Mouse (Mus musculus): ENCODE measurements around the gene Taar7e. TPM values are rescaled to one million over a fixed set of nuclear protein-coding genes. Genes with fewer than 3 reads are reported as not detected.
A peak's percentile ranks its signal among the peaks of the same experiment; 100 is the strongest.
"Not testable (repeated sequence)": the region's sequence is repeated elsewhere in the genome, so short reads cannot be mapped to it uniquely, and the experiment has no call there.

Gene Taar7e
- polyA plus RNA-seq, 1 experiment: not detected

GRCm38 (mm10) chr10:24040120-24040869 is 2.9 kb downstream of the Taar7e start:
- no peaks in the 10 kb centered on the region for H3K27me3 ChIP-seq (ENCODE audit: control insufficient read depth, insufficient read depth, low read length)
- H3K27ac ChIP-seq (ENCODE audit: insufficient read depth, low read length): no peak overlapping the region
- 85% methylated on average over 2 of the region's 2 CpGs for WGBS
- H3K4me1 ChIP-seq (ENCODE audit: control insufficient read depth, insufficient read depth, low read length): no peaks in the 10 kb centered on the region
- no peak for TF ChIP-seq POLR2A (IDR thresholded peaks at IDR 0.05; ENCODE audit: borderline replicate concordance, insufficient read depth, low read length)
- no peak for TF ChIP-seq CTCF (IDR thresholded peaks at IDR 0.05; ENCODE audit: borderline replicate concordance, insufficient read depth, low read depth, low read length)
- no peak overlapping the region for H3K4me3 ChIP-seq (replicated peaks; ENCODE audit: insufficient read depth, low read depth, low read length)
- DNase-seq: no peak

GRCm38 (mm10) chr10:24049210-24049609 is 11.8 kb downstream of the Taar7e start, which contains the start of gene Taar7f:
Gene Taar7f, plus strand, starts transcription at chr10:24049510.
- TF ChIP-seq CTCF (IDR thresholded peaks at IDR 0.05; ENCODE audit: borderline replicate concordance, insufficient read depth, low read depth, low read length) (no peak), POLR2A (IDR thresholded peaks at IDR 0.05; ENCODE audit: borderline replicate concordance, insufficient read depth, low read length) (no peak)
- Histone ChIP-seq H3K4me3 (replicated peaks; ENCODE audit: insufficient read depth, low read depth, low read length) (no peak within 1 kb of the TSS), H3K27me3 (ENCODE audit: control insufficient read depth, insufficient read depth, low read length) (no peaks in the 10 kb centered on the region), H3K27ac (ENCODE audit: insufficient read depth, low read length) (no peak within 1 kb of the TSS), H3K4me1 (ENCODE audit: control insufficient read depth, insufficient read depth, low read length) (0 out of 2 replicates have a peak, but pooled peaks cover 4% of the 10 kb centered on the region)
- no peak for DNase-seq

- Histone ChIP-seq H3K4me3 (replicated peaks; ENCODE audit: insufficient read depth, low read depth, low read length) (no peak overlapping the region), H3K4me1 (ENCODE audit: control insufficient read depth, insufficient read depth, low read length) (0 out of 2 replicates have a peak, but pooled peaks cover 4% of the 10 kb centered on the region), H3K27me3 (ENCODE audit: control insufficient read depth, insufficient read depth, low read length) (no peaks in the 10 kb centered on the region), H3K27ac (ENCODE audit: insufficient read depth, low read length) (no peak overlapping the region)
- 89% methylated on average over 5 of the region's 5 CpGs for WGBS
- DNase-seq: no peak
- TF ChIP-seq CTCF (IDR thresholded peaks at IDR 0.05; ENCODE audit: borderline replicate concordance, insufficient read depth, low read depth, low read length): no peak
- TF ChIP-seq POLR2A (IDR thresholded peaks at IDR 0.05; ENCODE audit: borderline replicate concordance, insufficient read depth, low read length): no peak
Measured at GRCm38 (mm10) chr10:24052039-24052438, 14.6 kb downstream of the Taar7e start.

GRCm38 (mm10) chr10:24058986-24059385 is 21.6 kb downstream of the Taar7e start:
- TF ChIP-seq CTCF (IDR thresholded peaks at IDR 0.05; ENCODE audit: borderline replicate concordance, insufficient read depth, low read depth, low read length) (no peak), POLR2A (IDR thresholded peaks at IDR 0.05; ENCODE audit: borderline replicate concordance, insufficient read depth, low read length) (no peak)

GRCm38 (mm10) chr10:24074751-24075150 is 37.3 kb downstream of the Taar7e start:
- not testable (repeated sequence) for H3K4me1 ChIP-seq (ENCODE audit: control insufficient read depth, insufficient read depth, low read length)

More at GRCm38 (mm10) chr10:24058986-24059385, 21.6 kb downstream of the Taar7e start:
- no peaks in the 10 kb centered on the region for H3K27me3 ChIP-seq (ENCODE audit: control insufficient read depth, insufficient read depth, low read length)
- H3K4me3 ChIP-seq (replicated peaks; ENCODE audit: insufficient read depth, low read depth, low read length): no peak overlapping the region
- 90% methylated on average over 3 of the region's 3 CpGs for WGBS
- H3K27ac ChIP-seq (ENCODE audit: insufficient read depth, low read length): no peak overlapping the region
- no peak for DNase-seq
- no peaks in the 10 kb centered on the region for H3K4me1 ChIP-seq (ENCODE audit: control insufficient read depth, insufficient read depth, low read length)

GRCm38 (mm10) chr10:24076200-24076599 is 38.8 kb downstream of the Taar7e start, which contains the start of gene Taar8a:
Gene Taar8a, plus strand, starts transcription at chr10:24076500.
- DNase-seq: not testable (repeated sequence)

More at GRCm38 (mm10) chr10:24074751-24075150, 37.3 kb downstream of the Taar7e start:
- H3K27me3 ChIP-seq (ENCODE audit: control insufficient read depth, insufficient read depth, low read length); H3K4me3 ChIP-seq (replicated peaks; ENCODE audit: insufficient read depth, low read depth, low read length); H3K27ac ChIP-seq (ENCODE audit: insufficient read depth, low read length); DNase-seq: not testable (repeated sequence)
- WGBS: 29% methylated on average over 2 of the region's 2 CpGs

GRCm38 (mm10) chr10:24080166-24080565 is 42.8 kb downstream of the Taar7e start:
- H3K4me1 ChIP-seq (ENCODE audit: control insufficient read depth, insufficient read depth, low read length): no peaks in the 10 kb centered on the region
- 42% methylated on average over 3 of the region's 3 CpGs for WGBS
- H3K27ac ChIP-seq (ENCODE audit: insufficient read depth, low read length): no peak overlapping the region
- DNase-seq: peak; percentile 2 to 34
- no peak for TF ChIP-seq POLR2A (IDR thresholded peaks at IDR 0.05; ENCODE audit: borderline replicate concordance, insufficient read depth, low read length)
- peak; percentile 69 for TF ChIP-seq CTCF (IDR thresholded peaks at IDR 0.05; ENCODE audit: borderline replicate concordance, insufficient read depth, low read depth, low read length)
- no peaks in the 10 kb centered on the region for H3K27me3 ChIP-seq (ENCODE audit: control insufficient read depth, insufficient read depth, low read length)
- no peak overlapping the region for H3K4me3 ChIP-seq (replicated peaks; ENCODE audit: insufficient read depth, low read depth, low read length)

More at GRCm38 (mm10) chr10:24076200-24076599, 38.8 kb downstream of the Taar7e start, which contains the start of gene Taar8a:
- H3K27ac ChIP-seq (ENCODE audit: insufficient read depth, low read length); H3K4me1 ChIP-seq (ENCODE audit: control insufficient read depth, insufficient read depth, low read length); H3K4me3 ChIP-seq (replicated peaks; ENCODE audit: insufficient read depth, low read depth, low read length); H3K27me3 ChIP-seq (ENCODE audit: control insufficient read depth, insufficient read depth, low read length): not testable (repeated sequence)
- 92% methylated on average over 2 of the region's 4 CpGs for WGBS

GRCm38 (mm10) chr10:24085936-24086335 is 48.5 kb downstream of the Taar7e start:
- WGBS: 28% methylated on average over 5 of the region's 5 CpGs
- no peak for DNase-seq
- Histone ChIP-seq H3K4me3 (replicated peaks; ENCODE audit: insufficient read depth, low read depth, low read length) (no peak overlapping the region), H3K4me1 (ENCODE audit: control insufficient read depth, insufficient read depth, low read length) (no peaks in the 10 kb centered on the region), H3K27ac (ENCODE audit: insufficient read depth, low read length) (no peak overlapping the region), H3K27me3 (ENCODE audit: control insufficient read depth, insufficient read depth, low read length) (no peaks in the 10 kb centered on the region)
- TF ChIP-seq CTCF (IDR thresholded peaks at IDR 0.05; ENCODE audit: borderline replicate concordance, insufficient read depth, low read depth, low read length) (no peak), POLR2A (IDR thresholded peaks at IDR 0.05; ENCODE audit: borderline replicate concordance, insufficient read depth, low read length) (no peak)
